Mouse (Mus musculus) myocyte (in vitro differentiated cells): Measurements from ENCODE around the gene Hist1h3d.

Experiments
- CEBPB ChIP-seq: IDR thresholded peaks from 2 replicates; pipeline ENCODE4 v1.6.1; 2011; ENCODE audit warnings: mild to moderate bottlenecking, moderate library complexity; ENCODE audit not compliant: poor library complexity, insufficient read depth, severe bottlenecking
- MYOG ChIP-seq, 3 experiments: IDR thresholded peaks; one replicate each; pipeline ENCODE4 v1.6.1; 2011; ENCODE audit warnings: control low read depth in 2 of 3, low read depth in 2 of 3, mild to moderate bottlenecking in 2 of 3; ENCODE audit not compliant: insufficient read length in 2 of 3, control insufficient read depth in 1 of 3, insufficient read depth in 1 of 3
- POLR2A ChIP-seq: IDR thresholded peaks from one replicate; pipeline ENCODE4 v1.6.1; 2011; ENCODE audit warnings: low read depth, mild to moderate bottlenecking, control low read depth, moderate library complexity; ENCODE audit not compliant: insufficient read length
- POLR2AphosphoS2 ChIP-seq: IDR thresholded peaks from one replicate; pipeline ENCODE4 v1.6.1; 2011; ENCODE audit warnings: low read depth, control low read depth; ENCODE audit not compliant: insufficient read length

DNA sequence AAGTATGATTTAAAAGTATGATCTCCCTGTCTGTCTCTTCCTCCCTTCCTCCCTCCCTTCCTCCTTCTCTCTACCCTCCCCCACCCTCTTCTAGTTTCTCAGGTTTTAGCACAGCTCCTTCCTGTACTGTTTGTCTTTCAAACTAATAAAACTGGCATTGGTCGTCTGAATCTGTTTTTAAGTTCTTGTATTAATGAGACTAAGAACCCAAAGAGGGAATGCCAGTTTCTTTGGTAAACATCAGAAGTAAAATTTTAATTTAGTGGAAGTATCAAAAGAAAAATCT, 11.3 kb downstream of the Hist1h3d start:
- TF ChIP-seq MYOG (IDR thresholded peaks at IDR 0.05; ENCODE audit: control insufficient read depth in 1 of 3, insufficient read depth in 1 of 3, insufficient read length in 2 of 3, low read depth in 2 of 3) (no peak), POLR2A (no peak), CEBPB (no peak), POLR2AphosphoS2 (no peak)
